Mouse (Mus musculus) MEL-GATA-1-ER (cell line): ENCODE measurements around the gene Cryba4.

Source experiments
- DNase-seq: peaks from one replicate; pipeline ENCODE4 v3.0.0-alpha.2; 2012; ENCODE audit warnings: low read depth; ENCODE audit errors: extremely low read depth

The Cryba4 gene

GRCm38 (mm10) chr5:112208321-112208720 is 44.0 kb downstream of the Cryba4 start:
- DNase-seq = no peak

GRCm38 (mm10) chr5:112206543-112207255 is 45.6 kb downstream of the Cryba4 start:
- DNase-seq = no peak

DNA sequence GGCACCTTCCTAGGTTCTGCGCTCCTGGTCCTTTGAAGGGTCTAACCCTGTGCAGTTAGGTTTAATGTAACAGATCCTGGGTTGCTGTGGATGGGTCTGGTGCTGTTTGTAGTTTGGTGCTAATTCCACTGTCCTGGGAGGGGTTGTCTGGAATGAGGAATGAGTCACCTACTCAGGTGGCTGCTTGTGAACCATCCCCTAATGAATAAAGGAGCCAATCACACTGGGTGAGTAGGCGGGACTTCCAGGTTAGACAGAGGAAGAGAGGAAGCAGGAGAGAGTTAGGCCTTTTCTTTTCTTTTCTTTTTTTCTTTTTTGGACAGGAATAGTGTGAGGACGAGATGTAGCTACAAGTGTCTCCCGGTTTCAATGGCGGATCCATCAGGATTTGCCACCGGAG is 52.7 kb downstream of the Cryba4 start:
- DNase-seq = no peak
